Mouse (Mus musculus) midbrain, embryonic 16.5 days (tissue): ENCODE data around the gene Cacna1e. TPM values are rescaled to one million over a fixed set of nuclear protein-coding genes. Genes with fewer than 3 reads are reported as not detected.

Source experiments
- ATAC-seq: fragments of 200-750 bp; cut with Nextera tagmentation; 2 replicates; pipeline ENCODE4 v1.8.0; 2017; ENCODE audit warnings: moderate TSS enrichment
- H3K27ac ChIP-seq: fragments of 300-500 bp; sonication (generic); 2 replicates; pipeline ENCODE4 v1.5.1; 2014; ENCODE audit warnings: mild to moderate bottlenecking, low read length, mixed read lengths
- H3K27me3 ChIP-seq: fragments of 300-500 bp; sonication (generic); 2 replicates; pipeline ENCODE4 v1.6.1; 2014; ENCODE audit warnings: low read depth, low read length, mixed read lengths; ENCODE audit not compliant: control insufficient read depth, insufficient read depth
- H3K36me3 ChIP-seq: fragments of 300-500 bp; sonication (generic); 2 replicates; pipeline ENCODE4 v1.6.1; 2014; ENCODE audit warnings: mild to moderate bottlenecking, low read length, moderate library complexity, mixed read lengths; ENCODE audit not compliant: control insufficient read depth, insufficient read depth
- H3K4me1 ChIP-seq: fragments of 300-500 bp; sonication (generic); 2 replicates; pipeline ENCODE4 v1.6.1; 2014; ENCODE audit warnings: mild to moderate bottlenecking, low read length, mixed read lengths; ENCODE audit not compliant: control insufficient read depth, insufficient read depth
- H3K4me2 ChIP-seq: fragments of 300-500 bp; sonication (generic); 2 replicates; pipeline ENCODE4 v1.6.1; 2014; ENCODE audit warnings: mild to moderate bottlenecking, low read length, mixed read lengths
- H3K4me3 ChIP-seq: fragments of 300-500 bp; sonication (generic); 2 replicates; pipeline ENCODE4 v1.5.1; 2014; ENCODE audit warnings: low read depth, mild to moderate bottlenecking, low read length, moderate library complexity, mixed read lengths
- H3K9ac ChIP-seq: fragments of 300-500 bp; sonication (generic); 2 replicates; pipeline ENCODE4 v1.6.1; 2014; ENCODE audit warnings: low read depth, low read length, mixed read lengths
- H3K9me3 ChIP-seq: fragments of 300-500 bp; sonication (generic); replicated peaks from 2 replicates; pipeline ENCODE4 v1.6.1; 2014; ENCODE audit warnings: mild to moderate bottlenecking, low read length, mixed read lengths; ENCODE audit not compliant: control insufficient read depth, poor library complexity, severe bottlenecking
- WGBS: fragments of 180-500 bp; shearing (Covaris S2); extraction: QIAGEN DNeasy Blood & Tissue Kit; methylation state at CpG from one replicate; pipeline ENCODE4 v1.1.7; 2014; 5-methylcytosine and 5-hydroxymethylcytosine counted together
- polyA plus RNA-seq: library from polyadenylated mRNA; unstranded; fragments of >200 nt; fragmentation: Nextera tagmentation; extraction: Ambion mirVana; gene quantifications from 2 replicates; pipeline ENCODE4 v1.2.1, GENCODE M21; 2015

The Cacna1e gene
- polyA plus RNA-seq, 1 experiment from 2014 or later = 18.2 TPM

DNA sequence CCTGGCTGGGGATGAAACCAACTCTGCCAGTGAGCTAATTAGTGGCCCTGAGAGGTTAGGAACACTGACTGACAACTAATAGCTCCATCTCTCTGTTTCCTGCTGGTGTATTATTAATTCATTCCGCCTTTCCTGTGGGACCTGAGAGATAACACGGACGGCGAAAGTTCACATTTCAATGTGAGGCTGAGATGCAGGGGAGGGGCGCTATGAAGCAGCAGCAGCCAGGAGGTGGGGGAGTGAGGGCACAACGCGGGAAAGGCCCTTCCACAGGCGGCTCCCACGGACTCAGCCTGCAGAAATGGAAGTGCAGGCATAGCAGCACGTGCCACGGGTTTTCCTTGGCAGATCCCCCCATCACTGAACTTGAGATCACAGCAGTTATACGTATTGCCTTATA, 99.4 kb downstream of the Cacna1e start:
- 0 out of 2 replicates have a peak overlapping the region, but pooled peaks have one; percentile 1 for H3K4me2 ChIP-seq
- peaks cover 10% of the 10 kb centered on the region; the same call in 1 of the 2 replicates for H3K4me1 ChIP-seq
- no peaks in the 10 kb centered on the region for H3K9me3 ChIP-seq
- H3K4me3 ChIP-seq = no peak overlapping the region
- H3K27me3 ChIP-seq = no peaks in the 10 kb centered on the region
- ATAC-seq = no peak
- 0 out of 2 replicates have a peak overlapping the region, but pooled peaks have one; percentile 25 for H3K9ac ChIP-seq
- 22% methylated on average over 12 of the region's 12 CpGs for WGBS
- no peak overlapping the region for H3K27ac ChIP-seq
- no peaks in the 10 kb centered on the region for H3K36me3 ChIP-seq

- H3K9me3 ChIP-seq = no peaks in the 10 kb centered on the region
- H3K36me3 ChIP-seq = no peaks in the 10 kb centered on the region
- peaks cover 10% of the 10 kb centered on the region; the same call in 1 of the 2 replicates for H3K4me1 ChIP-seq
- no peak overlapping the region for H3K9ac ChIP-seq
- no peaks in the 10 kb centered on the region for H3K27me3 ChIP-seq
- WGBS = 88% methylated on average over 1 of the region's 1 CpGs
- H3K4me3 ChIP-seq = no peak overlapping the region
- no peak overlapping the region for H3K27ac ChIP-seq
- ATAC-seq = no peak
- no peak overlapping the region for H3K4me2 ChIP-seq
Observed at GRCm38 (mm10) chr1:154783521-154783920, 100.8 kb downstream of the Cacna1e start.

DNA sequence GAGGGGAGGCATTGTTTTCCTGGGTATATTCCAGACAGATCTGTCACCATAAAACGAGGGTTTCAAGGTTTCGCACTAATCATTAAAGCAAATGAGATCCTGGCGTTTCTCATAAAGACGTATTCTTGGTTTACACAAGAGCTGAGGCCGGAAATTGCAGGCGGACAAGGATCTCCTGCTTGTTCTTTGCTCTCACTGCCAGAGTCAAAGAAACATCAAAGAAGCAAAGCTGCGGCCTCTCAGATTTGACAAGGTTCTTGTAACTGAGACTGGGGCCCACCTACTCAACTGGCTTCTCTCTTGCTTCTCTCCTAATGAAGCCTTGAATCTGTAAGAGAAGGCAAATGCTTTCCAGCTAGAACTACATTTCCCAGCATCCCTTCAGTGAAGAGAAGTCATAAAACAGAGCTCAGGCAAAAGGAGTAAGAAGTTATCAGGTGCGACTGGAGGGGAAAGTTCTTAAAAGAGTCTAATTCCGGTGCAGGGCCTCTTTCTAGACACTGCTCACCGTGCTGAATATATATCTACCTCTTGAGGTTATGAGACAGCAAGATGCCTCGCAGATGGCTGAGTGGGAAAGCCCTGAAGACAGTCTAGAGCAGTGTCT, 104.3 kb downstream of the Cacna1e start:
- peaks cover 5% of the 10 kb centered on the region; the same call in 1 of the 2 replicates for H3K4me1 ChIP-seq

DNA sequence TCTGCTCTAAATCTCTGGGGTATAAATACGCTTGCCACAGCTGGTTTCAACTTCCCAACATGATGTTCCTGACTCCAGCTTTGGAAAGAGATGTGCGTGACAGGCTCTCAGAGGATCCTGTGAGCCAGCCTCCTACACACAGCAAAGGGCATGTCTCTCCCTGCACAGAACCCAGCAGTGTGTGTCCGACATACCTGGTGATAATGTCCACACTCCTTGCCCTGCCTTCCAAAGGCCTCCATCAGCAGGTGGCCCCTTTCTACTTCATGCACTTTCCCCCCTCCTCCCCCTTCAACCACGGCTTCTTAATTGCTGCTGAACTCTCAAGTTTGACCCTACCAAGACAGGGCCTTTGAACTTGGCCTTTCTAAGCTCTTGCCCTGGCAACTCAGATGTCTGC, 108.0 kb downstream of the Cacna1e start:
- H3K4me1 ChIP-seq = no peaks in the 10 kb centered on the region
- no peaks in the 10 kb centered on the region for H3K9me3 ChIP-seq
- H3K4me2 ChIP-seq = no peak overlapping the region
- no peak overlapping the region for H3K27ac ChIP-seq
- H3K36me3 ChIP-seq = no peaks in the 10 kb centered on the region
- H3K4me3 ChIP-seq = no peak overlapping the region
- ATAC-seq = no peak
- H3K9ac ChIP-seq = no peak overlapping the region
- WGBS = 63% methylated on average over 4 of the region's 4 CpGs
- no peaks in the 10 kb centered on the region for H3K27me3 ChIP-seq

More for the DNA sequence above, 104.3 kb downstream of the Cacna1e start:
- no peaks in the 10 kb centered on the region for H3K36me3 ChIP-seq
- H3K27ac ChIP-seq = no peak overlapping the region
- H3K4me3 ChIP-seq = no peak overlapping the region
- no peaks in the 10 kb centered on the region for H3K9me3 ChIP-seq
- no peak overlapping the region for H3K9ac ChIP-seq
- H3K27me3 ChIP-seq = no peaks in the 10 kb centered on the region
- WGBS = 72% methylated on average over 11 of the region's 11 CpGs
- no peak for ATAC-seq
- no peak overlapping the region for H3K4me2 ChIP-seq

DNA sequence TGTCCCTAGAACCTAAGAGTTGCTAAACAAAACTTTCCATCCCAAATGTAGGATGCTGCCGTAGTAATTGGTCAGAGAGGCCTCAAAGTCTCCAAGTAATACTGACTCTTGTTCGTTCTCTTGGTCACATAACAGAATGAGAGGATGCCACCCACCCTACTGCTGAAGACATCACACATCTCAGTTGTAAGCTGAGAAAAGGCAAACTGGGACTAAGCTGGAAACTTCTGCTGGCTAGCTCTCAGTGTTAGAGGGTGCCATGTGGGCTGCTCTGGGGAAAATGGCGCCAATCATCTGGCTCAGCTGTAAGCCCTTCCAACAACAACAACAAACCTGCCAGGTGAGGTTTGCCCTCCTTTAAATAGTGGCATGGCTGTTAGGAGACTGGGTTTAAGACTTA, 109.8 kb downstream of the Cacna1e start:
- Histone ChIP-seq H3K9me3 (no peaks in the 10 kb centered on the region), H3K27ac (no peak overlapping the region), H3K9ac (no peak overlapping the region), H3K4me1 (no peaks in the 10 kb centered on the region), H3K4me2 (no peak overlapping the region), H3K27me3 (no peaks in the 10 kb centered on the region), H3K4me3 (no peak overlapping the region), H3K36me3 (no peaks in the 10 kb centered on the region)
- WGBS = 92% methylated on average over 3 of the region's 3 CpGs
- ATAC-seq = no peak

DNA sequence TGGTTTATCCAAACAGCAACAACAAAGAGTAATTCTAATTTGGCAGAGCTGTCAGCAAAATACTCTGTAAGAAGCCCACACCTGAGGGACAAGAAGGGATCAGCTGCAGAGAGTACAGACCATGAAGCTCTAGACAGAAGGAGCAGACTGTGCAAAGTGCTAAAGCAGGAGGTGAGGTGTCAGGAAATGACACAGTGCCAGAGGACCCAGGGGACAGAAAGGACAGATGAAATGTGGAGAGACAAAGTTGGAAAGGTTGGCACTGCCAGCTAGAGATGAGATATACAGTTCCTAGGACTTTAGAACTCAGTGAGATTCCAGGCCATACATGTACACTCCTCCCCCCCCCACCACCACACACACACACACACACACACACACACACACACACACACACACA, 113.2 kb downstream of the Cacna1e start:
- H3K9ac ChIP-seq = no peak overlapping the region
- no peak overlapping the region for H3K4me3 ChIP-seq
- H3K27me3 ChIP-seq = no peaks in the 10 kb centered on the region
- ATAC-seq = no peak
- no peak overlapping the region for H3K27ac ChIP-seq
- no peaks in the 10 kb centered on the region for H3K36me3 ChIP-seq
- no peak overlapping the region for H3K4me2 ChIP-seq
- no peaks in the 10 kb centered on the region for H3K4me1 ChIP-seq
- H3K9me3 ChIP-seq = no peaks in the 10 kb centered on the region

GRCm38 (mm10) chr1:154770542-154770941, 113.8 kb downstream of the Cacna1e start:
- Histone ChIP-seq H3K4me1 (no peaks in the 10 kb centered on the region), H3K27me3 (no peaks in the 10 kb centered on the region), H3K9me3 (no peaks in the 10 kb centered on the region), H3K27ac (no peak overlapping the region), H3K9ac (no peak overlapping the region), H3K36me3 (no peaks in the 10 kb centered on the region), H3K4me2 (no peak overlapping the region), H3K4me3 (no peak overlapping the region)
- ATAC-seq = no peak
- WGBS = 49% methylated on average over 3 of the region's 3 CpGs

GRCm38 (mm10) chr1:154763132-154763531, 121.2 kb downstream of the Cacna1e start:
- no peaks in the 10 kb centered on the region for H3K9me3 ChIP-seq
- H3K4me3 ChIP-seq = no peak overlapping the region
- no peak overlapping the region for H3K4me2 ChIP-seq
- no peak for ATAC-seq
- no peaks in the 10 kb centered on the region for H3K4me1 ChIP-seq
- no peak overlapping the region for H3K9ac ChIP-seq
- H3K27me3 ChIP-seq = no peaks in the 10 kb centered on the region
- H3K36me3 ChIP-seq = no peaks in the 10 kb centered on the region
- WGBS = 62% methylated on average over 4 of the region's 4 CpGs
- no peak overlapping the region for H3K27ac ChIP-seq

- Histone ChIP-seq H3K4me3 (no peak overlapping the region), H3K4me2 (no peak overlapping the region), H3K4me1 (no peaks in the 10 kb centered on the region), H3K9me3 (no peaks in the 10 kb centered on the region), H3K27me3 (no peaks in the 10 kb centered on the region), H3K27ac (no peak overlapping the region), H3K36me3 (no peaks in the 10 kb centered on the region), H3K9ac (no peak overlapping the region)
- WGBS = 79% methylated on average over 2 of the region's 2 CpGs
- no peak for ATAC-seq
Observed at GRCm38 (mm10) chr1:154752081-154752480, 132.2 kb downstream of the Cacna1e start.
